Mouse (Mus musculus): ENCODE measurements around the gene Tfb1m.

The Tfb1m gene

DNA sequence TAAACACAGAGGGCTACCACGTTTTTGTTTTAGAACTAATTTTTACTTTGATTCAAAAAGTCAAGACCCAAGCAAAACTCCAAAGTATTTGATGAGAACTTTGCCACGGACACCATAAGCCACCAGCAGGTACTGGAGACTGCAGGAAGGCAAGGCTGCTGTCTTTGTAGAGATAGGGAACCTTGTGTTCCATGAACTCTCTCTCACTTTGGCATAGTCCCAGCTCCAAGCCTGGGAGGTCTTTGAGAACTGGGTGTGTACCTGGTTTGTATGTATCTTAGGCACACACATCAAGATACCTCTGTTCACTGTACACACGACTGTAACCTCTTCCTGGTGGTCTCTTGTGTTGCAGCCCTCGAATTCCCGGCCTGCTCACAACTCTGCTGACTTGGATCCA, 43.3 kb downstream of the Tfb1m start:
- no peak for DNase-seq (ENCODE audit: low spot score)

DNA sequence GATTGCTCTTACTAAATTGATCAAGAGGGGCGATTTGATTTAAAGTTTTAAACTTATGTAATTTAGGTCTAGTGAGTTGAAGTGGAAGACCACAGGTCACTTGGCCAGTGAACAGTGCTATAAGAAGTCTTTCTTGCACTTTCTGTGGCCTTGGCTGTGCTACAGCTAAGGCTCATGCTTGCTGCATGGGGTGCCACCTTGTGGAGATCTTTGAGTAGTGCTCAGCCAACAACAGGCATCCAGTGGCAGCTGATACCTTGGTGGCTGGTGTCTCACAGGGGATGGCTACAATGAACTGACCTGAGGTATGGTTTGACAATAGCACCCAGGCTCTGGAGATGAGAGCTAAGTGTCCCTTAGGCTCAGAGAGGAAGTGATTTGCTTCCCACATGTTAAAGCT, 47.7 kb downstream of the Tfb1m start:
- DNase-seq (ENCODE audit: low spot score): peak; percentile 80

DNA sequence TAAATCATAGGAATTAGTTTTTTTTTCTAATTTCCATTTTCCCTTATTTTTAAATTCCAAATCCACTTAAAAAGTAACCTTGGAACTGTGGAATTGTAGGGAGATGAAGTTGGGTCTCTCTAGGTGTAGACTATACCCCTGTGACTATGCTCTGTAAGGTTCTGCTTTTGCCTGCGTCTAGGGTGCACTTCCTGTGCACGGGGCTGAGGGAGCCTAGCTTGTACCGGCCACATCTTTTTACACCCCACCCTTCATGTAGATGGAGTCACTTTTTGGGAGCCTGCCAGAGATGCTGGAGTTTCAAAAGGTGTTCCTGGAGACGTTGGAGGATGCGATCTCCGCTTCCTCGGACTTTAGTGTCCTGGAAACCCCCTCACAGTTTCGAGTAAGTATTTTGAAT, 51.1 kb downstream of the Tfb1m start:
- DNase-seq (ENCODE audit: low spot score): no peak

DNA sequence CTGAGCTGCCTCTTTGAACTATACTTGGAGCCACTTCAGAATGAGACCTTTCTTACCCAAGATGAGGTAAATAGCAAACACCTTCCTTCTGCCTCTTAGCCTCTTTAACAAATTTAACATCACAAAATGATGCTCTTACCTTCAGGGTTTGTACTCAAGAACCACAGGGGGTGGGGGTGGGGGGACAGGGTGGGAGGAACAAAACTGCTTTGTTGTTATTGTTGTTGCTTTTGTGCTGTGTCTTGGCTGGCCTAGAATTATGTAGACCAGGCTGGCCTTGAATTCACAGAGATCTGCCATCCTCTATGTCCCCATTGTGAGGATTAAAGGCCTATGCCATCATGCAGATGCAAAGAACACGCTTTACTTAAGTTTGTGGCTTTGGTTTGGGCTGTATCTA, 51.9 kb downstream of the Tfb1m start:
- no peak for DNase-seq (ENCODE audit: low spot score)

DNA sequence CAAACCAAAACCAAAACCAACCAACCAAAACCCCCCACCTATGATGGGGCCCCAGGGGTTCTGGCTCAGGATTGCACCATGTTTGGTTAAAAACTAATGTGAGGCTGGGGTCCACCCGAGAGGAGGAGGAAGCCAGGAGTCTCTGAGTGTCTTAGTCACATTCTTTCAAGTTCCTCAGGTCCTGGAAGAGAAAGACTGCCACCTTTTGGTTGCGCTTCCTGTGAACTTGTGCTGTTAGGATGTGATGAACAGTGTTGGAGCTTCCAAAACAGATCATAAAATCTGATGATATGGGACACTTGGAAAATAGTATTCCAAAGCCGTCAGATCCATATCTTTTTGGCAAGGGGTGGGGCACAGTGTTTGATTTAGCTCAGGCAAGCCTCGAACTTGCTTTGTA, 56.6 kb downstream of the Tfb1m start:
- DNase-seq (ENCODE audit: low spot score): no peak

DNA sequence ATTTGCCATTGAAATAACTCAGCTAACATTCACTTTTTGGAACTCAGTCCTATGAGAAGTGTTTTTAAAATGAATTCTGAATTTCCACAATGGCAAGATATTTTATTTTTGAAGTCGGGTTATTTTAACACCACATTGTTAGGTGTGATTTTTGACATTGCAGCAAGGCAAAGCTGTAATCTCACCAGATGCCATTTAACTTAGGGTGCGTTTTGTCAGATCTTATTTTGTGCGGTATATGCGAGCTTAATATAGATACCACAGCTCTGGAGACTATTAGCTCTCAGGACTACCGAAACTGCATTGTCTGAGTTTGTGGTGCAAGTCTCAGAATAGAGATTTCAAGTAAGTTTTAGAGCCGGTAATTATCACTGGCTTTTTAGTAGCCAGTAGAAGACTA, 57.5 kb downstream of the Tfb1m start:
- no peak for DNase-seq (ENCODE audit: low spot score)

DNA sequence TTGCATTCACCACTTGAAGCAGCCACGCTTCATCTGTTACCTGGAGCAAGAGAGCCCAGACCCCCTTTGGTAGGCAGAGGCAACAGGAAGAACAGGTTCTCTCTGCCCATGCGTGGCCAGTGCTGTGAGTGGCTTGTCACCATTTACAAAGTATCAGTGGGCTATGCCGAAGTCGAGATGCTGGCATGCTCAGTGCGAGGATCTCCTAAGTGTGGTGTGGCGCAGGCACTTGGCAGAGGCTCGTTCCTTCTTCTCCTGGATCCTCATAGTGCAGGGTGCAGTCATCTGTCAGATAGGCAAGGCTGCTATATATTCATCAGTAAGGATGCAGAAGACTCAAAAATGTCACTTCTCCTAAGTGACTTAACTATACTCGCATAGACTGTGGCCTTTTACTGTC, 58.1 kb downstream of the Tfb1m start:
- DNase-seq (ENCODE audit: low spot score): no peak

DNA sequence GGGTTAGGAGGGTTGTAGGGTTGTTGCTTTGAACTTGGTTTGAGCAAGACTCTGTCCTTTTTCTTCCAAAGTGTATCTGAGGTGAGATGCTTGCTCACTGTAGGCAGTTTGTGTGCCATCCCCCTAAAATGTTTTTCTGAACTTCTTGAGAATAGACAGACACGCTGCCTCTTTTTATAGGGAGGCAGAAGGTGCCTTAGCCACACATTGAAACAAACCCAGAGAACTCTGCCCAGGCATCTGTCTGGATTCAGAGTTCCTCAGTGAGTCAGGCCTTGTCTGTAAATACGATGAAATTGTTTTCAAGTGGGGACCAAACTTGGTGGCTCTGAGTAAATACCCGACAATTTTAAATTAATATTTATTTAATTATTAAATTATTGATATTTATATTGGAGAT, 59.0 kb downstream of the Tfb1m start:
- DNase-seq (ENCODE audit: low spot score): no peak

DNA sequence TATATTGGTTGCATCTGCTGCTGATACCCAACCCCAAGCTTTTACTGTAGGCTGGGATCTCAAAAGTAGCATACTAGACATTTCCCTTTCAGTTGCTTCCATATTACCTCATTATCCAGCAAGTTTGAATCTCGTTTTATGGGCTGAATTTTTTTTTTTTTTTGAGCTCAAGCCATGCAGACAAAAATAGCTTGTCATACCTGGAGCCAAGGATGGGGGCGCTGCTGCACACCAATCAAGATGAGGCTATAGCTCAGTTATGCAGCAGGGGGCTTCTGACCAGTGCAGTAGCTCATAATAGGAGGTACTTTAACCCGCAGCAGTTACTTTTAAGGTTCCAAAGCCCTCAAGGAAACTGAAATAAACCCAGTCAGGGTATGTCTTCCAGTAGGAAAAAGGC, 59.5 kb downstream of the Tfb1m start:
- peak; percentile 73 for DNase-seq (ENCODE audit: low spot score)

DNA sequence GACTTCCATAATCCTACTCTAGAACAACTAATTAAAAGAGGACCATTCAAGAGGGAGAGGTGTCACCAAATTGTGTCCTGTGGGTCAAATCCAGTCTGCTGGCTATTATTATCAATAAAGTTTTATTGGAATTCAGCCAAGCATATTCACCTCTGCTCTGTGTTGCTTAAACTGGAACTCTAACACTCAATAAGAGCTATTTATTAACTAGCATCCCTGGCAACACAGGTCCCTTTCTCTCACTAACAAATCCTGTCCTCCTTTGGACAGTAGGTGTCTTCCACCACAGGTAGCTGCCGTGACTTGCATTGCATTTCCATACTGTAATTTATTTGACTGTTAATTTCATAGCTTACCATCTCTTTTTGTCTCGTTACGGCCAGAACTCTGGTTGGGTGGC, 61.5 kb downstream of the Tfb1m start:
- no peak for DNase-seq (ENCODE audit: low spot score)

DNA sequence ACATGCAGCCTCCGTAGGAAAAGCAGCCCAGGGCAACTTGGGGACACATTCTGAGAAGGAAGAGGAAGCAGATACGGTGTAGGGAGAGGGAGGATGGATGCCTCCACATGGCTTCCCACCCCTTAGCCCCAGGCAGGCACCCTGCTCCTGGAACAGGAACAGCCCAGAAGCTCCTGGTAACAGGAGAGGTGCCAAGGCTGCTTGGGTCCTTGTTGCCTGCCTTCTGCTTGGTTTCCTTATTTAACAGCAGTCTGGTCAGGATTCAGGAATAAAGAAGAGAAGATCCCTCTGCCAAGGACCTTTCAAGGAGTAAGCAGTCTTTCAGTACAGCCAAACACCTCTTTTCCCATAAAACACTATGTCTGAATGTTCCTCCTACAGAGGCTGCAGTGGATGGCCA, 62.0 kb downstream of the Tfb1m start:
- DNase-seq (ENCODE audit: low spot score): no peak

DNA sequence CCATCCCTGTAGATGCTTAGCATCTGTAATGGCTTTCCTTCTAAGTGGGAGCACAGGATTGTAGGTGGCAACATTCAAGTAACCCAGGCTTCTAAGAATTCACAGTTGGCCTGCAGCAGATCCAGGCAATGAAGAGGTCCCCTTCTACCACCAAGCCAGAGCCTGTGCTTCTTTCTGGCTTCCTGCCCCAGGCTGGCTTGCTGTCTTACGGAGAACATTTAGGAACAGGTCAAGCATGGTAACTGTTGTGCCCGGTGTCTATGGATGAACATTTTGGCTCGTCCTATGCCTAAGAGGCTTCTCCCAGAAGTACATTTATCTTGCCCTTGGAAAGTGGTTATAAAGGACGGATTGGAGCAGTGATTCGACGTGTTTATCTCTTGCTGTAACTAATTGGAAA, 65.9 kb downstream of the Tfb1m start:
- DNase-seq (ENCODE audit: low spot score): no peak

DNA sequence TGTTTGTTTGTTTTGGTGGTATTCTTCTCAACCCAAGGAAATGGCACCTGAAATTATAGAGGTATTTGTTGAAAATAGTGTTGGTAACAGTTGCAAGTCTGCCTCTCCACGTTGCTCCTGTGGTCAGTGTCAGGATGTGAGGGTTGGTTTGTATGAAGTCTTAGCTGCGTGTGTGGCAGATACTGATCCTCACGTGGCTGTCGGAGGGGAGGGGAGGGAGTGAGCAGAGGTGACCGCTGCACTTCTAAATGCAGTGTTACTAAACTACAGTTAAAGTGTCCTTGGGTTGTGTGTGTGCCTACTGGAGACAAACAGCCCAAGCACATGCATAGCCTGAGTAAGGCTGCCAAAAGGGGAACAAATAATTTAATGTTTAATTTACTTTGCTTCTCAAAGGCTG, 66.5 kb downstream of the Tfb1m start:
- no peak for DNase-seq (ENCODE audit: low spot score)

DNA sequence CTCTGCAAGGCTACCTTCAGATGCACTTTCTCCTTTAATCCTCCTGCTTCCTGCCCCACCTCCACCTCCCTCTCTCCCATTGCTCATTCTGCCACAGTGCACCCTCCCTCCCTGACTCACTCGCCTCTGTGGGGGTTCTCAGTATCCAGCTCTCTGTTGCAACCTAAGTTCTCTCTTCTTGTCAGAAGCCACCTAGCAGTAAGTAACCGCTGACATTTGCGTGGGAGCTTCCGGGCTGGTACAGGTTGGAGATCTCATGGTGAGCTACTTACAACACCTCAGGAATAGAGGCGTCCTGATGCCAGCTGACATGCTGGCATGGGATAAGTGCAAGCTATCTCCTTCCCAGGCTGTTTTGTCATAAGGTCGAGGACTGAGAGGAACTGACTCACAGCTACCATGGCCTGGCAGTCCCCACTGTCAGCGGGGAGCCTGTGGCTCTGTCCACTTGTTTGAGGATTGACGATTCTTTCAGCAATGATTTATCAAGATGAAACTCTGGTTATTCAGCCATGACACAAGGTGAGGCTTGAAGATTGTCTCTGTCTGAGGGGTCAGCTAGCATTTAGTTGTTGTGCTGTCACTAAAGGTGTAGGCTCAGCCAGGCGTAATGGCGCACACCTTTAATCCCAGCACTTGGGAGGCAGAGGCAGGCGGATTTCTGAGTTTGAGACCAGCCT, 67.2 kb downstream of the Tfb1m start:
- DNase-seq (ENCODE audit: low spot score): no peak

DNA sequence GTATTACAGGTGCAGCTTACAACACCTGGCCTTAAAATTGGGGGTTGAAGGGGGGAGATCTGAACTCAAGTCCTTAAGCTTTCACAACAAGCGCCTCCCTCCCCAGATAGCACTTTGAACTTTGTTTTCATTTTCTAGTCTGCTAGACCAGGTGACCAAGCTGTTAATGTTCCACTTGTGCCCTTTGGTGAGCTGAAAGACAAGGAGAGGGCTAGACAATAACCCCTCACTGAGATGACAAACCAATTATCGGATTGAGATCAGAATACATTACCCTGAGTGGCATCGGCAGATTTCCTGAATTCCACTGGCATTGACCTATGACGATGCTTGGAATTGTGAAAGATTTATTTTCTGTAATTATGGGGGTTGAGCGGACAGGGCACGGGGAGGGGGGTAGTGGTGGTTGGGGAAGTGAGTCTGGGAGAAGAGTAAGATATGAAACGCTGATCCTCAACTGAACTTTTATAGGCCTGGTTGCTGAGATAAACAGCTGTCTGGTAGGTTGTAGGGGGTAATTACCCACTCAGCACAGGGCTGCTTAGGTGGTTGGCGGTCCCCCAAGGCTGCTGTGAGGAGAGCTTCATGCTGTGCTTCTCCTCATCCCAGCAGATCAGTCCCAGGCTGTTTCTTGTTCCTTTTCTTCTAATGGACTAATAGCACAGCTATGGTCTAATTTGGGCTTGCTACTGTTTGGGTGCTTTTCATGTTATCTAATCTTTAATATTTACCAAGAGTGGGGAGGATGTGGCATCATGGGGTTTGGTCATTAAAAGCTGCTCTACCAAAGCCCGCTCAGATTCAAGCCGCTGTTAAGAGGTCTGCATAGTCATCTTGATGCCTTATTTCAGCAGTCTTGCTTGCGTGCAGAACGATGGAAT, 69.6 kb downstream of the Tfb1m start:
- DNase-seq (ENCODE audit: low spot score): no peak

DNA sequence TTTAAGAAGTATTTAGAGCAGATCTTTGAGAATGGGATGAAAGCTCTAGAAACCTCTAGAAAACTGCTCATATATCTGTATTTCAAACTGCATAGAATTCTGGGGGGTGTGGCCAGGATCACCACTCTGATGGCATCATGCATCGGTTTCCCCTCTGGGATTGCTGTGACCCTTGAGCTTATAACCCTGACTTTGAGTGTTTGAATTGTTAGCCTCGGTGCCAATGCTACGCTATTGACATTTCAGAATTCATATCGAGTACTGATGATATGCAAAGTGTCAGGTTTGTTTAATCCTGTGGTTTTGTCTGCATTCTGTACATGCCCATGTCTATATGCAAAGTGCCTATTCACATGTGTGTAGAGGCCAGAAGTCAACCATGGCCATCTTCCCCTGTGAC, 70.4 kb downstream of the Tfb1m start:
- no peak for DNase-seq (ENCODE audit: low spot score)

DNA sequence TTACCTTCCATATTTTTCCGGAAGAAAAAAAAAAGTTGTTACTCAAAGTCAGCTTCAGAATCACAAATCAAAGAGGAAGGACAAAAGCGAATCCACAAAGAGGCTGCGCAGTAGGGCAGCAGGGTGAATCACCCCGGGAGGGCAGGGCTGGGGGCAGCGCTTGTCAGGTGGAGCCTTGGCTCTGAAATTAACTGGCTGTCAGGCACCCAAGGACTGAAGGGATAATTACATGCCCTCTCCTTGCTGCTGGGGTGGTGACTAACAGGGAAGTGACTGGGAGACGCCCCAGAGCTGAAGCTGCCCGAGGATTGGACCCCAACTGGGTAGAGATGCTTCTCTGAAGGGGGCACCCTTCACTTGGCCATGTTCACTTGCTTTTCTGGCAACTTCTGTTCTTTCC, 71.7 kb downstream of the Tfb1m start:
- DNase-seq (ENCODE audit: low spot score): no peak

DNA sequence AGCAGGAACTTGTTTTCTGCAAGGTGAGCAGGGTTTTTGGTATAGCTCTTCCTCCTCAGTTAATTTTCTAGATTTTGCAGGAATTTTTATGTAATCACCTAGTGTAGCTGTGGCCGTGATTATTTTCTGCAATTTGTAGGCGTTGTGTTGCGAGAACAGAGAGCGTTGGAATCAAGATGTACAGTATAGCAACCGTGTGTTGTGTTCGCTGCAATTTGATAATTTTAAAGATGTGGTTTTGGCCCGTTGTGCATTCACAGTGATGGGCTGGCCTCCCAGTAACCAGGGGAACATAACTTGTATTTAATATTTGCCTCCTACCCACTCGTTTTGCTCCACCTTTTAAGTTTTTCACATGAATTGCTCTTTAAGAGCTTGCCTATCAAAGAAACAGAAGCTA, 74.5 kb downstream of the Tfb1m start:
- no peak for DNase-seq (ENCODE audit: low spot score)

DNA sequence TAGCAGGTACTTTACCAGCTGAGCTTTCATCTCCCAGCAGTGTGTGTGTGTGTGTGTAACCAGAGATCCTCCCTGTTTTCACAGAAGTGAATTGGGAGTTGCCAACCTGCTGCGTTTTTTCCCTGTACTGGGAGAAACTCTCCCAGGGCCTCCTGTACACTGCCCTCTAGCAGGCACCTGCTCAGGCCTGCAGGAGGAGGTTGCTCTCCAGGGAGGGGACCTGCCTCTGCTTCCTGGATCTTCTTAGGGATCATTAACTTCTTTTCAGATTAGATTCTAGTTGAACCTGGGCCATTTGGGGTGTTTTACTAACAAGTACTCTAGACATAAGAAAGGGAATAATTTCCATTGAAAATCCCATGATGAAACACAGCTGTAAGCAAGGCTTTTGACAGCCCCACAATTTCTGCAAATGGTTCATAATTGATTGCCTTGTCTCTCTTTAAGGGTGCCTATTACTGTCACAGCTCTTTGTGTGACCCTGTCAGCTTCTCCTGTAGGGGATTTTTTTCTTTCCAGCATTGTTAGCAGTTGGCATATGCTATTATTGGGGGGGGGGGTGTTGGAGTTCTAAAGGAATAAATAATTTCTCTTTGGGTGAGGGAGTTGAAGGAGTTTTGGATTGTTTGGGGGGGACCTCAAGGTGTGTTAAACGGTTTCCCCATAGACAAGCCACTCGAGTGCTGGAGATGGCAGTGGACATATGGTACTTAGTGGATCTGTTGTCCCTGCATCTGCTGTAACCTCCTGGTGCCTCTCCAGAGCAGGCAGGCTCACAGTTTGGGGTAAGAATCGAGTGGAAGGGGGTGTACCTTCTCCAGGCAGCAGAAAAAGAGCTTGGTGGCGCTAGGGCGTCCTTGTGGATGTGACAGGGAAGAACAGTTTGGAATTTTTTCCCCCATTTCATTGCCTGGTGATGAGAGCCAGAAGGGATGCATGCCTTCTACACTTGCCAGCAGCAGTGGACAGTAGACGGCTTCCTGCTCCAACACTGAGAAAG, 75.7 kb downstream of the Tfb1m start:
- DNase-seq (ENCODE audit: low spot score): no peak

DNA sequence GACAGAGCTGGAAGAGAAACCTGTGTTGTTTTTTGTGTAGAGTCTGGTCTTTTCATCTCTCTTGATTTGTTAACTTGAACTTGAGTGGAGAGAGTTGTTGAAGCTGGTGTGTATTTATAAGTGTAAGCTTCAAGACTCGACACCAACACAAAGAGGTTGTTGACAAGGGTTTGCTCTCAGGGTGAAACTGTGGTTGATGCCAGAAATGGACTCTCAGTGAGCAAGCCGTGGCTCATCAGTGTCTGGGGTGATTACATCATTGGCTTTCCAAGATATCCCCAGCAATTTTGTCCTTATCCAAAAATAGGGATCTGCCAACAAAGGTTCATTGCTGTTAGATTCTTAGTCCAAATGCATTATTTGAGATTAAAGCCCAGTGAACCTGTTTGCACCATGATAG, 81.0 kb downstream of the Tfb1m start:
- no peak for DNase-seq (ENCODE audit: low spot score)

DNA sequence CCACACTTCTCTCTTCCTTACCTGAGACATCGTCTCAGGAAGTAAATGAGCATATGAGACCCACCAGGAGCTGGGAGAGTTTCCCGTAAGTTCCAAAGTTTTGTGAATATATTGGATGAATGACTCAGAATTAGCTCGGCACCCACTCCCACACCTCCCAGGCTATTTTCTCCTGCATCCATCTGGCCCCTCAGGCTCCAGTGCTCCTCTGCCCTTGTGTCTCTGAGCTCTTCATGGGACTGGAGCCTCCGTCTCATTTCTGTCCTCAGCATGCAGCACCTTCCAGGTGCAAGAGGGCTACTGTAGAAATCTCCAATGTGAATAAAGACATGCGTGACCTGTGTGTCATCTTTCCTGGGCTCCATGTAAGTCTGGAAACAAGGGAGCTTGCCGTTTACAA, 85.6 kb downstream of the Tfb1m start:
- no peak for DNase-seq (ENCODE audit: low spot score)

All from embryo, embryonic 10.5 days (tissue).